Mouse (Mus musculus) kidney, adult 9 months (tissue): ENCODE data around the gene Dcdc2c.
A peak's percentile ranks its signal among the peaks of the same experiment; 100 is the strongest.

ENCODE experiments used
- DNase-seq: peaks from one replicate; pipeline ENCODE4 v3.0.0; 2022

Dcdc2c gene

GRCm38 (mm10) chr12:28436536-28436935 lies 115.7 kb downstream of the Dcdc2c start:
- no peak for DNase-seq

- no peak for DNase-seq
Measured at GRCm38 (mm10) chr12:28432729-28433067, 119.5 kb downstream of the Dcdc2c start.

- peak; percentile 55 for DNase-seq
Measured at GRCm38 (mm10) chr12:28431832-28432728, 120.1 kb downstream of the Dcdc2c start.

- DNase-seq, result no peak
Measured at GRCm38 (mm10) chr12:28429856-28430255, 122.3 kb downstream of the Dcdc2c start.

GRCm38 (mm10) chr12:28416957-28417356 lies 135.2 kb downstream of the Dcdc2c start:
- no peak for DNase-seq

- DNase-seq, result no peak
Measured at GRCm38 (mm10) chr12:28407656-28408405, 144.4 kb downstream of the Dcdc2c start.

GRCm38 (mm10) chr12:28402256-28402655 lies 149.9 kb downstream of the Dcdc2c start:
- DNase-seq, result no peak

- no peak for DNase-seq
Measured at GRCm38 (mm10) chr12:28401372-28401771, 150.8 kb downstream of the Dcdc2c start.

- no peak for DNase-seq
Measured at GRCm38 (mm10) chr12:28392129-28392528, 160.1 kb downstream of the Dcdc2c start.
